Mouse (Mus musculus) liver, embryonic 14.5 days (tissue): ENCODE measurements around the gene Mpi. TPM values are rescaled to one million over a fixed set of nuclear protein-coding genes. Genes with fewer than 3 reads are reported as not detected.

Experiments
- ATAC-seq: fragments of 200-750 bp; cut with Nextera tagmentation; 2 replicates; pipeline ENCODE4 v1.8.0; 2017; ENCODE audit warnings: moderate number of reproducible peaks, mild to moderate bottlenecking, moderate library complexity; ENCODE audit not compliant: insufficient read depth
- DNase-seq, 3 experiments: peaks; one replicate each; pipeline ENCODE4 v3.0.0-alpha.2; 2012 to 2013; ENCODE audit warnings: low read depth in 3 of 3, low spot score in 3 of 3
- H3K27ac ChIP-seq: fragments of 300-500 bp; sonication (generic); 2 replicates; pipeline ENCODE4 v1.5.1; 2014; ENCODE audit warnings: moderate library complexity, mild to moderate bottlenecking, control low read depth, inconsistent platforms
- H3K27me3 ChIP-seq: fragments of 300-500 bp; sonication (generic); 2 replicates; pipeline ENCODE4 v1.6.1; 2014; ENCODE audit warnings: mild to moderate bottlenecking, low read length, moderate library complexity; ENCODE audit not compliant: control insufficient read depth, insufficient read depth
- H3K36me3 ChIP-seq: fragments of 300-500 bp; sonication (generic); replicated peaks from 2 replicates; pipeline ENCODE4 v1.6.1; 2014; ENCODE audit warnings: low read depth; ENCODE audit not compliant: control insufficient read depth, insufficient read depth
- H3K4me1 ChIP-seq, 2 experiments: fragments of 200-500 bp in 1 of 2; fragments of 300-500 bp in 1 of 2; sonication (generic) in 1 of 2; replicated peaks; 2 replicates each; pipeline ENCODE4 v1.6.1; 2012 to 2014; ENCODE audit warnings: antibody characterized with exemption in 1 of 2, inconsistent platforms in 1 of 2, low read length in 1 of 2; ENCODE audit not compliant: control insufficient read depth in 2 of 2, insufficient read depth in 2 of 2
- H3K4me2 ChIP-seq: fragments of 300-500 bp; sonication (generic); 2 replicates; pipeline ENCODE4 v1.6.1; 2014; ENCODE audit warnings: low read depth, mild to moderate bottlenecking, control low read depth, moderate library complexity
- H3K4me3 ChIP-seq, 2 experiments: fragments of 200-500 bp in 1 of 2; fragments of 300-500 bp in 1 of 2; sonication (generic) in 1 of 2; 2 replicates each; pipeline ENCODE4 v1.5.1; 2012 to 2014; ENCODE audit warnings: low read depth in 2 of 2, low read length in 2 of 2, mild to moderate bottlenecking in 2 of 2, control low read depth in 1 of 2, inconsistent platforms in 1 of 2, moderate library complexity in 1 of 2; ENCODE audit not compliant: insufficient read depth in 1 of 2
- H3K9ac ChIP-seq: fragments of 300-500 bp; sonication (generic); replicated peaks from 2 replicates; pipeline ENCODE4 v1.6.1; 2014; ENCODE audit warnings: mild to moderate bottlenecking, control low read depth, moderate library complexity
- H3K9me3 ChIP-seq: fragments of 300-500 bp; sonication (generic); 2 replicates; pipeline ENCODE4 v1.6.1; 2016; ENCODE audit warnings: low read length, mixed read lengths; ENCODE audit not compliant: control insufficient read depth
- CTCF ChIP-seq: IDR thresholded peaks from 2 replicates; pipeline ENCODE4 v1.5.1; 2016; ENCODE audit warnings: antibody characterized with exemption, low read depth, control low read depth
- EP300 ChIP-seq: IDR thresholded peaks from 2 replicates; pipeline ENCODE4 v1.6.1; 2016; ENCODE audit warnings: antibody characterized with exemption, low read depth
- WGBS: fragments of 180-500 bp; shearing (Covaris S2); extraction: QIAGEN DNeasy Blood & Tissue Kit; methylation state at CpG from one replicate; pipeline ENCODE4 v1.1.7; 2014; ENCODE audit not compliant: insufficient replicate concordance; 5-methylcytosine and 5-hydroxymethylcytosine counted together
- polyA plus RNA-seq, 2 experiments: library from polyadenylated mRNA; depleted of rRNA in 1 of 2; stranded (reverse) in 1 of 2; unstranded in 1 of 2; fragments of >200 nt; fragmentation: Nextera tagmentation in 1 of 2; extraction: Ambion mirVana in 1 of 2; gene quantifications; 2 replicates each; pipeline versions ENCODE4 v1.2.1 to v1.2.3; 2012 to 2014

Mpi gene
- polyA plus RNA-seq, 2 experiments, result 6.7 to 8.1 TPM

DNA sequence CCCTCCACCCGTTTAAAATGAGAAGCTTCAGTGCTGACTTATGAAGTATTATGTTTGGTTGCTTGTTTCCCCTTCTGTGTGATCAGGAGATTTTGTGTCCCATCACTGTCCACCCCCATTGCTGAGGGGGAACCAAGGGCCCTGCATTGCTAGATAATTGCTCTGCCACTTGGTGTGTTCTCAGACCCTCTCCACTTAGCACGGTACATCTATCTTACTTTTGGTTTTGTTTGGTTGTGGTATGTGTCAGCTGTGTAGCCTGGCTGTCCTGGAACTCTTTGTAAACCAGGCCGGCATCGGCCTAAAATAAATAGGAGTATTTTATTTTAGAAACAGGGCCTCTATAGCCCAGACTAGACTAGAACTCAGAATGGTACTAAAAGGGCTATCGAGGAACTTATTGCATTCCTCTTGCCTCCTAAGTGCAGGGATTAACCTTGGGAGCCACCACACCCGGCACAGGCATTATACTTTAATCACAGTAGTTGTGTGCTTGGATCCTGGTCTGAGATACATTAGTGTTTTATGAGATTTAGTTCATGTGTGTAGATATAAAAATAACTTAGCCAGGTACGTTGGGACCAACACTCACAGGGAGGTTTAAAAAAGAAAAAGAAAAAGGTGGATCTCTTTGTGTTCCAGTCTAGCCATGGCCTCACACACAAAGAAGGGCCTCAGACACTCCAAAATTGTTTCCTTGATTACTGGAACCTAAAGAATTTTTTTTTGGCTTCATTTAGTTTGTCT lies 30.3 kb downstream of the Mpi start:
- Histone ChIP-seq H3K27me3 (no peaks in the 10 kb centered on the region), H3K27ac (peak overlapping the region; percentile 2), H3K4me3 (peak overlapping the region; percentile 77 to 79), H3K9me3 (no peaks in the 10 kb centered on the region), H3K36me3 (no peaks in the 10 kb centered on the region), H3K9ac (peak overlapping the region; percentile 86), H3K4me2 (peak overlapping the region; percentile 92), H3K4me1 (peaks cover 12 to 26% of the 10 kb centered on the region in 2 experiments)
- no peak for ATAC-seq
- no peak for TF ChIP-seq EP300
- no peak for TF ChIP-seq CTCF
- no peak for DNase-seq
- 32% methylated on average over 7 of the region's 7 CpGs for WGBS

DNA sequence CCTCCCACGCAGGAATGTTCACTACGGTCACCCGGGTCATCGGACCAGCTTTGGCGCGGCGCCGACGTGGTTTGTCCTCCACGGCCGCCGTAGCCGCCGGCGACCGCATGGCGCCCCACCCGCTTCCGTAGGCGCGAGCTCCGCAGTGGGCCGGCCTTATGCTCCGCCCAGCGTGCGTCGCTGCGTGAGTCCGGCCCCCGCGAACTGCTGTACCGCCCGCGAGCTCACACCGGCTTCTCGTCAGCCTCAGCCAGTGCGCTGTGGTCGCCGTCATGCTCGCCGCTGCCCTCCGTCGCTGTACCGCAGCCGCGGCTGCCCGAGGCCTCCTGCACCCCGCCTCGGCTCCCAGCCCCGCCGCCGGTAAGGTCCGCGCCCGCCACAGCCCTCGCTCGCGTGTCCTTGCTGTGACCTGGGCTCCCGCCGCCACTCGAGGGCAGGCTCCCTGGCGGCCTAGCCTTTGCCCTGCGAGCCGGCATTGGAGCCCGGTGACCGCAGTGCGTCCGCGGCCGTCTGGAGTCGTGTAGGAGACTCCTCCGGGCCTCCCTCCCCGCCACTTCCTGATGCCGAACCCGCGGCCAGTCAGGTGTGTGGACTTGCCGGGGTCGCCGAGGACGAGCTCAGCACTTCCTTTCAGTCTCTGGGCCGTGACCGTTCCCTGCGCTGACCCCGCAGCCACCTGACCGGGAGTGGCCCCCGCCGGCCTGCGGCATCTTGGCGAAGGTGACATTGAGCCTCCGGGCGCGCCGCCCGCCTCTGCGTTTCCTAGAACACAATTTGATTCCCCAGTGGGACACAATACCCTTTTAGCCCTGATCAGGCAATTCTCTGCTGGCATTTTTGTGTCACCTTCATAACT lies 31.3 kb downstream of the Mpi start, which contains the start of gene Cox5a:
Gene Cox5a, plus strand, starts transcription at position 219 of the 856 bp plus-strand sequence.
- peak within 1 kb of the TSS; percentile 77 to 79 for H3K4me3 ChIP-seq
- under 1% methylated on average over 95 of the region's 95 CpGs for WGBS
- H3K27me3 ChIP-seq, result no peaks in the 10 kb centered on the region
- ATAC-seq, result peak; percentile 98
- peak within 1 kb of the TSS; percentile 92 for H3K4me2 ChIP-seq
- peak within 1 kb of the TSS; percentile 86 for H3K9ac ChIP-seq
- peak; percentile 85 to 91 (median 87) for DNase-seq
- H3K27ac ChIP-seq, result peak within 1 kb of the TSS; percentile 72
- no peaks in the 10 kb centered on the region for H3K36me3 ChIP-seq
- TF ChIP-seq EP300 (0 out of 2 replicates have a peak, but pooled peaks have one; percentile 53), CTCF (0 out of 2 replicates have a peak, but pooled peaks have one; percentile 2)
- peaks cover 9 to 22% of the 10 kb centered on the region in 2 experiments for H3K4me1 ChIP-seq
- no peaks in the 10 kb centered on the region for H3K9me3 ChIP-seq

DNA sequence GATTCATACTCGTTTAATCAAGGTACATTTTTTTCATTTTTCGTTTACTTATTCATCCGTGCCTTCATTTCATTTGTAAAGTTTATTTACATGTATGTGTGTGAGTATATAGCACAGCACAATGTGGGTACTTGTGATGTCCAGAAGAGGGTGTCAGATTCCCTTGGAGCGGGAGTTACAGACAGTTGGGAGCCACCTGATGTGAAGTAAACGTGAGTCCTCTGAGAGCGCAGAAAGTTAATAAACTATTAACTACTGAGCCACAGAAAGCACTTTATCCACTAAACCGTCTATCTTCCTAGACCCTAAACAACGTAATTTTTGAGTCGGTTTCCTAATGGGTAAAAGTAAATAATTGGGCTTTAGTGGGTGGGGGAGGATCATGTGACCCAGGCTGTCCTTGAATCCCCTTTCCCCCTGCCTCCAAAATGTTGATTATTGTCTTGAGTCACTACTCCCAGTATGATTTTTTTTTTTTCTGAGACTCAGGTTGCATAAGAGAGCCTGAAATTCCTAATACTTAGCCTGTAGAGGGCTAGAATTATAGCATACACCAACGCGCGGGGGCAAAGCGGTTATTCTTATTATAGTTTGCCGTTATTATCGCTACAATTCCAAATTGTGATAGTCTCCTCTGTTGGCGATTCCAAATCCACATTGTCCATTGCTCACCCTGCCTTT lies 32.0 kb downstream of the Mpi start:
- Histone ChIP-seq H3K36me3 (no peaks in the 10 kb centered on the region), H3K4me3 (peak overlapping the region; percentile 77 to 79), H3K4me1 (peaks cover 8 to 22% of the 10 kb centered on the region in 2 experiments), H3K9ac (peak overlapping the region; percentile 74), H3K4me2 (peak overlapping the region; percentile 92), H3K27me3 (no peaks in the 10 kb centered on the region), H3K9me3 (no peaks in the 10 kb centered on the region), H3K27ac (peak overlapping the region; percentile 55)
- 28% methylated on average over 16 of the region's 16 CpGs for WGBS
- ATAC-seq (peak; percentile 9), DNase-seq (no peak)
- TF ChIP-seq EP300 (no peak), CTCF (no peak)

DNA sequence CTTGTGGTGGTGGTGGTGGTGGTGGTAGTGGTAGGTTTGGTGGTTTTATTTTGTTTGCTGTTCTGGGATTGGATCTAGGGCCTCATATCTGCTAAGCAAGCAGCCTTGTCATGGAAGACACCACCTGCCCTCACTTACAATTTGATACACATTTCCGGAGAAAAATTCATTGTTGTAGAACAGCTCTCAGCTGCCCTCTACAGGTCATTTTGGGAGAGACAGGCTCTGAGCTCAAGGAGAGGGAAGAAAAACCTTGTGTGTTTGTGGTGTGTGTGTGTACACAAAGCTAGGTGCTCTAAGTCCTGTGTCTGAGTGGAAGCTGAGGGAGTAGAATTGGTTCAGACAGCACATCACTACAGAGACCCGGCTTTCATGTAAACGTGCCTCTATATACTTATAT lies 35.5 kb downstream of the Mpi start:
- Histone ChIP-seq H3K27ac (no peak overlapping the region), H3K9ac (no peak overlapping the region), H3K4me3 (no peak overlapping the region), H3K9me3 (no peaks in the 10 kb centered on the region), H3K4me1 (peaks cover 0 to 5% of the 10 kb centered on the region in 2 experiments; a peak in 3 of 4 replicates), H3K36me3 (no peaks in the 10 kb centered on the region), H3K4me2 (no peak overlapping the region), H3K27me3 (no peaks in the 10 kb centered on the region; the same call in 1 of the 2 replicates)
- 3% methylated on average over 3 of the region's 3 CpGs for WGBS
- ATAC-seq (no peak), DNase-seq (peak in 2 of 3 experiments; percentile 42)
- TF ChIP-seq EP300 (no peak), CTCF (peak; percentile 86)
